Mouse (Mus musculus): Measurements from ENCODE around the gene Sez6l.

DNA sequence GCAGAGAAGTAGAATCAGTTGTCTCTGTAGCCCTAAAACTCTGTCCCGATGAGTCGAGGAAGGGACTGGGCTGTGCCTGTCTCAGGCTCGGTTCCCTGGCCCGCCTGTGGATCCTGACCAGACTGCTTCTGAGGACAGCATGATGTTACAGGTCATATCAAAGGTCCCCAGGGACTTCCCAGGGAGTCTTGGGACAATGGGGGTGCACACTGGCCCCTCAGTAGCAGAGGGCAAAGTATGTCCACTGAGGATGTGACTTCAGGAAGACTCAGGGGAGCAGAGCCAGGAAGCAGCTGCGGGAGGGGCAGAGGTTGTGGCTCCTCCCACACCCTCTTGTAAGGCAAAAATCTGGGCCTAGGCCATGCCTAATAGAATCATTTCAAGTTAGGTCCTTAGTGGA is 90.6 kb downstream of the Sez6l start:
- TF ChIP-seq EP300 (IDR thresholded peaks at IDR 0.05; ENCODE audit: insufficient read depth, low read depth, low read length) = no peak
- TF ChIP-seq CTCF (IDR thresholded peaks at IDR 0.05) = no peak
